Mouse (Mus musculus) layer of hippocampus, postnatal 25 days (tissue): Measurements from ENCODE around the gene Dlg2. TPM values are rescaled to one million over a fixed set of nuclear protein-coding genes. Genes with fewer than 3 reads are reported as not detected.

Experiments
- DNase-seq, 2 experiments: peaks; one replicate each; pipeline ENCODE4 v3.0.0; 2022; ENCODE audit warnings: mixed read lengths in 2 of 2, low spot score in 1 of 2; ENCODE audit errors: extremely low spot score in 1 of 2
- total RNA-seq, 2 experiments: library from RNA; stranded (reverse); gene quantifications; 2 replicates each; pipeline ENCODE4 v1.2.3; 2021

Gene Dlg2
- total RNA-seq, 2 experiments from 2014 or later = 264 to 282 TPM

DNA sequence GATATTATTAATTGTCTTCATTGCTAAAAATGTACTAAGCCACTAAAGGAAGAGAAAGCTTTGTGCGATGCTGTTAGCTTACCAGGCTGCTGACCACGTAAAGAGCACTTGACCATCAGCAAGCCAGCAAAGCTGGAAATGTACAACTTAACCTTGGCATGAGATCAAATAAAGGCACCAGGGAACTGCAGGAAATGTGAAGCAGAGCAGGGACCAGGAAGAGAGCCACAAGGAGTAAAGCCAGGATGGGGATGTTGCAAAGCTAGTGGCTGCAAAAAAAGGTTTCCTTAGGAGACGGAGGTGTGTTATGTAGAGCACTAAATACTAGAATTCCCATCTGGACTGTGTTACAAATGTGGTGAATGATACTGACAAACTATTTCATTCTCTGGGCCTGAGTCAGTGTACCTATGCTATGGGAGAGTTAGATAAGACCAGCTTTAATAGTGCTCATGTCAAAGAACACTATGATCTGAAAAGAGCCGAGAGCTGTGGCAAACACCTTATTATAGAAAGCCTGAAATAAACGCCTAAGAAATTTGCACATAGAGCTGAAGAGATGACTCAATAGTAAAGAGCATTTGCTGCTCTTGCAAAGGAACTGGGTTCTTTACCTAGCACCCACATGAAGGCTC lies 1638.9 kb downstream of the Dlg2 start:
- DNase-seq = no peak

DNA sequence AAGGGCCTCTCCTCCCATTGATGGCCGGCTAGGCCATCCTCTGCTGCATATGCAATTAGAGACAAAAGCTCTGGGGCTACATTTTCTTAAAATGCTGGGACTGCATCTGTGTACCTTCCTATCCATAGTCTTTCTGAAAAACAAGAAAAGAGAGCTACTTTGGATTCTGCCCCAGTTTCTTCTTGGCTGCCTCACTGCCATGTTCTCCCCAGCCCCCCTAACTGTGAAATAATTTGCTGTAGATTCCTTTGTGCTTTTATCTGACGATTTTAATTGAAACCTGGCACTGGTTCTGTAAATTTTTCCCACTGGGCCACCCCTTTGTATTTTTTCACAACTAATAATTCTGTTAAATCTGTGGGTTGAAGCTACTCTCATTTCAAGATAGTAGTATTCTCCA lies 1646.8 kb downstream of the Dlg2 start:
- no peak for DNase-seq

DNA sequence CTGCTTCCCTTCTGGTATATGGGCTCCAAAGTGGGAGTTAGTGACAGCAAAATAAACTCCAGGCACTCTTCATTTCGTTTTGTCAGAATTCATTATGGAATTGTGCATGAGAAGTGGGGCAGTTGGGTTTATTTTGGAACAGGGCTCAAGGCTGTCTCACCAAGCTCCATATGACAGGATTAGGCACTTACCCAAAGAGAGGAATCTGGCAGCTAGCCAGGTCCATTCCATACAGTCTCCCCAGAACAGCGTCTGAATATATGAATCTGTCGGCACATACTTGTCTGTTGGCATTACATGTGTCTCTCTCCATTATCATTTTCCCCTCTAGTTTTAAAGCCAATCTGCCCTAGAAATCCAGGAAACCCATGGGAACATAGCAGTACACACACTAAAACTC lies 1649.4 kb downstream of the Dlg2 start:
- DNase-seq = peak in 1 of 2 experiments; percentile 15

DNA sequence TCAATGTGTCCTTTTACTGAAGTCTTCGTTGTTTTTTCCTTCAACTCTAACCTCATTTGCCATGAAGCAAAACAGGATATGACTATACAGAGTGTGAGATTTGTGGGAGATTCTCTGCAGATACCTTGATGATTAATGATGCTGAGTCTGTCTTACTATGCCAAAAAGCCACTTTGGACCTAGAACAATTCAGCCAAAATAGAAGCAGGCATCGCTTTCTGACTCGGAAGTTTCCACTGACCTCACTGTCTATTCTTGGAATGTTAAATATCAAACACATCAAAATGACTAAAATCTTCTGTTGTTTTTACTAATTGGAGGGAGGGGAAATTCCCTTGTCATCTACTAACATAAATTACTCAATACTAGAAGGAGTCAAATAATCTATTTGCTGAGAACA lies 1657.8 kb downstream of the Dlg2 start:
- no peak for DNase-seq

DNA sequence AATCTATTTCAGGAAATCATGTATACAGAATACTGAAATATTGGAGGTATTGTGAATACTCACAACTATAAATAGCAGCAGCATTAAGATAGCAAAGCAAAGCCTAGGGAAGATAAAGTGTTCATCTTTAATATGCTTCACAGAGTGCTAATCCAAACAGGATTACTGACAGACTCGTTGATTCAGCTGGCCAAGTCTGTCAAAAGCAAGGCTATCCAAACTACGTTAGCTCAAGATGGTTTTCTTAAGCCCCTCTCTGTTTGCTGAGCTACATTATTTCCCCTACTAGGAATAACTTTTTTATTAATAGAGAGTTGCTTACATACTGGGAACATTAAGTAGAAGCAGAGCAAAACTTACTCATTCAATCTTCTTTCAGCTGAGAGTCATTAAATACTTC lies 1659.2 kb downstream of the Dlg2 start:
- no peak for DNase-seq

DNA sequence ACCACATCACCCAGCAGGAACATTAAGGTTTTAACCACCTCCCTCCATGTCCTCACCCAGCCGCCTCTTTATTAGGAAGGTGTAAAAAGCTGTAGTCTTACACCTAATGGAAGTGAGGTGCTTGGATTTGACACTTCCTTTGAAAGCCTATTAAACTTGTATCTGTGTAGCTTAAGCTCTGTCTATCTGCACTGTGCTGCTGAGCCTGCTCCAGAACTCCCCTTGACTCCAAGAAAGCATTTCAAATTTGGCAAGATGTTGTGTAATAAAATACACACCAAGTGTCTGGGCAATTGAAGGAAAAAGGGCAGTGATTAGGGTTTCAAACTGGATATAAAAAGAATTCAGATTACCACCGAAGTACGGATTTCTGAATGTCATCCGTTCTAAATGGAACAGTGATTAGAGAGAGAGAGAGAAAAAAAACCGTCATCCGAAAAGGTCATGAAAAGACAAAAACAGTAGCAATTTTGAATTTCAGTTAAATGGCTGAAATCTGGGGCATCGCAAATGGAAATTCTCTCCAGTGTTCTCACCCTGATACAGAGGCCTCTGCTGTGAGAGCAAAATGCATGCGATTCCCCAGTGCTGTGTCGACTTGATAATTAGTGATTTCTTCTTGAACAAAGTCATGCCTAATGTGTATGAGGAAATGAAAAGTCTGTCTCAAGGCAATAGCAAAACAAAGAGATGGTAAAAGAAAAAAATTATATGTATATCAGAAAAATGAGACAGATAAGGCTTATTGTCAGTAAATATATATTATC lies 1663.8 kb downstream of the Dlg2 start:
- DNase-seq = no peak

DNA sequence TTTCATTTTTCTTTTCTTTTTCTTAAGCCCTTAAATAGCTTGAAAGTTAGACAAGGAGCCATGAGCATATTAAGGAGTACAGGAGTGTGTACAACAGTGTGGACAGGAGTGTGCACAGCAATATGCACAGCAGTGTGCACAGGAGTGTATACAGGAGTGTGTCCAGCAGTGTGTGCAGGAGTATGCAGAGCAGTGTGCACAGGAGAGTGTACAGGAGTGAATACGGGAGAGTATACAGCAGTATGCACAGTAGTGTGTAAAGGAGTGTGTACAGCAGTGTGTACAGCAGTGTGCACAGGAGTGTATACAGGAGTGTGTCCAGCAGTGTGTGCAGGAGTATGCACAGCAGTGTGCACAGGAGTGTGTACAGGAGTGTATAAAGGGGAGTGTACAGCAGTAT lies 1671.0 kb downstream of the Dlg2 start:
- DNase-seq = no peak

DNA sequence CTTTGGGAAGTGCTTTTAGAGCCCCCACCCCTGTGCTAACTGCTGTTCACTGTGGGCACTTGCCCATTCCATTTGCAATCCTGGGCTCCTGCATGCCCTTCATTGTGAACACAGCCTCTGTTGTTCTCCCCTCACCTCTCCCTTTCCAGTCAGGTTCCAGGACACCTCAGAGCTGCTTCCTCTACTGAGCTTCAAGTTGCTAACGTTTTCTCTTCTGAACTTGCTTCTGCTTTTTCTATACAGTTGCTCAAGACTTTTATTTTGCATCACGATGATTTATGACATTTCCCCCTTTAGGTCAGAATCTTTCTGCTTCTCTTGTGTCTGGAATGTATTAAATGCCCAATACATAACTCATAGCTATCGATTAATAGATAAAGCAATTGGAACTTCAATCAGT lies 1674.3 kb downstream of the Dlg2 start:
- no peak for DNase-seq

DNA sequence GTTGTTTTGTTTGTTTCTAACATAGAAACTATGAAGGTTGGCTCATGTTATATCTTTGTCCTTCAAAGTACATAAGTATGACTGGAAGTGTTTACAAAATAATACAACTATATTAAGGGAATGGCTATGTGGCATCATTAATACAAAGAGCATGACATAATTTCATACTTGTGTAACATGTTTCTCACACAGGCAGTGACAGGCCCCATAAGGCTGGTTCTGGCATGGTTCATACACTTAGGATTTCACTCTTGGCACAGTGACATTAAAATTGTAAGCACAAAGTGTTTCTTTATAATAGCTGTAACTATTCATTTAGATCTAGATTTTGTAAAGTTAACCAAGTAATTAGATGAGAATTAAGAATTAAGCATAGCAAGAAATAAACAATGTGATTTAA lies 1678.1 kb downstream of the Dlg2 start:
- DNase-seq = no peak

DNA sequence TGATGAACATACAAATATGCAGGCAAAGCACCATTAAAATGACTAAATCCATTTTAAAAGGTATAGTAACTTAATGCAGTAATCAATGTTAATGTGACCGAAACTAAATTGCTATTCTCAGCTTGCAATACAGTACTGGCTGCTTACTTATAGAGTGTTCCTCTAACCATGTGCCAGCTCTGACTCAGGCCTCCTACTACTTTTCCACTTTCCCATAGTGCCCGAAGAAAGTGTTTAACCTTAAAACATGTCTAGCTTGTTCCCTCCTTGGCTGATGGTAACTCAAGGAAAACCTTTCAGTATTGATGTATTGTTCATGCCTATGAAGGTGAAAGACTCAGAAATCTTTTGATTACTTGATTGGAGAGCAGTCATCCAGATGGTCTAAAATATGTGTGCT lies 1686.7 kb downstream of the Dlg2 start:
- DNase-seq = no peak

DNA sequence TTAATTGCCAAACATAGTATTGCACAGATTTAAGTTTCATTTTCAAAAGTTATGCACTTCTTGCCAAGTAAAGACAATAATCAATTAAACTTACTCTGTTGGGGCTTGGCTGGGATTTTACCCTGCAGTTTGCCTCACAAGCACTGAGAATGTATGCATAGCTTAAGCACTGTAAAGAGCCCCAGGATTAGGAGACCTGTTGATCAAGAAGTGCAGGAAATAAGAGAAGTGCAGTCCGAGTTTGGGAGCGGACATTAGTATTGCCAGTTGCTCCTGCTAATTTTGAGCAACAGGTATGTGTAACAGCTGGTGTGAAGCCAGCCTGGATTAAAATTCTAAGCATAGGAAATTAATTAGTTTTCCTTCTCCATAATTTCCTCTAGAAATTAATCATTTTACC lies 1687.8 kb downstream of the Dlg2 start:
- no peak for DNase-seq

DNA sequence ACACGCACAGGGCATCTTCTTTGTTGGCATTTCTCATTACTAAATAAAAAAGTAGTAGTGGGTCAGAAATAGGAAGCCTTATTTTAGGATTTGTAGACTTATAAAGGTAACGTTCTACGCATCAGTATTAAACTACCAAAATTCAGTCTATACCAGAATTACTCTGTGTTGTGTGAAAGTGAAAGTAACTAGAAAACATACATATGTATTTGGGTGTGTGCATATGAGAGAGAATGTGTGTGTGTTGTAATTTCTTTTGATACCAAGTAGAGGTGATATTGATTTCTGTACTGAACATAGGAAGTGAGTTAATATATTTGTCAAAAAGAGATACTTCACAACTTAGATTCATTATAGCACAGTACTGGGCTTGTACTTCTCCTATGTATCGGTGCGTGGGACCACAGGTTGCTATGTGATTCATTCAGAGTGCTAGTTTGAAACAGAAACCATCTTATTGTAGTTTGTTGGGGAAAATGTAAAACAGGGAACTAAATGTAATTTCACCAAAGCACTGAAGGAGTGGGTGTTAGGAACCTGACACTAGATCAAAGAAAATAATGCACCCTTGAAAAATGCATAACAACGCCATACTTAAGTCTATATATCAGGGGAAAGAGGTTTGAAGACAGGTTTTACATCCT lies 1688.5 kb downstream of the Dlg2 start:
- DNase-seq = no peak

DNA sequence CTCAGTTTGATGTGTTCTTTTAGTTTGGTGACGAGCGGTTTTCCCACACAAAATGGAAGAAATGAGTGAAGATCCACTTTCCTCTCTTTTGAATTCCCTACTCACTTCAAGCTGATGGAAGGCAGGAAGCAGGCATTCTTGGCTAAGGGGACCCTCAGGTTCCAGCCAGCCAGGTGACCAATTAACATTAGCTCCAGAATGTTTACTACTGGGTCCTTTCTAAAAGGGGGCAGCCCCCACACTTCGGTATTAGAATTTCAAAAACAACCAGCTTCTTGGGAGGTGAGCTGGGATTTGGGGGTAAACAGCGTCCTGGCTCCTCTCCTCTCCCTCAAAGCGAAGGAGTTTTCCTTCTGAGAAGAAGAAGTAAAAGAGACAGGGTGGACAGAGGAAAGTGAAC lies 1703.6 kb downstream of the Dlg2 start:
- no peak for DNase-seq

DNA sequence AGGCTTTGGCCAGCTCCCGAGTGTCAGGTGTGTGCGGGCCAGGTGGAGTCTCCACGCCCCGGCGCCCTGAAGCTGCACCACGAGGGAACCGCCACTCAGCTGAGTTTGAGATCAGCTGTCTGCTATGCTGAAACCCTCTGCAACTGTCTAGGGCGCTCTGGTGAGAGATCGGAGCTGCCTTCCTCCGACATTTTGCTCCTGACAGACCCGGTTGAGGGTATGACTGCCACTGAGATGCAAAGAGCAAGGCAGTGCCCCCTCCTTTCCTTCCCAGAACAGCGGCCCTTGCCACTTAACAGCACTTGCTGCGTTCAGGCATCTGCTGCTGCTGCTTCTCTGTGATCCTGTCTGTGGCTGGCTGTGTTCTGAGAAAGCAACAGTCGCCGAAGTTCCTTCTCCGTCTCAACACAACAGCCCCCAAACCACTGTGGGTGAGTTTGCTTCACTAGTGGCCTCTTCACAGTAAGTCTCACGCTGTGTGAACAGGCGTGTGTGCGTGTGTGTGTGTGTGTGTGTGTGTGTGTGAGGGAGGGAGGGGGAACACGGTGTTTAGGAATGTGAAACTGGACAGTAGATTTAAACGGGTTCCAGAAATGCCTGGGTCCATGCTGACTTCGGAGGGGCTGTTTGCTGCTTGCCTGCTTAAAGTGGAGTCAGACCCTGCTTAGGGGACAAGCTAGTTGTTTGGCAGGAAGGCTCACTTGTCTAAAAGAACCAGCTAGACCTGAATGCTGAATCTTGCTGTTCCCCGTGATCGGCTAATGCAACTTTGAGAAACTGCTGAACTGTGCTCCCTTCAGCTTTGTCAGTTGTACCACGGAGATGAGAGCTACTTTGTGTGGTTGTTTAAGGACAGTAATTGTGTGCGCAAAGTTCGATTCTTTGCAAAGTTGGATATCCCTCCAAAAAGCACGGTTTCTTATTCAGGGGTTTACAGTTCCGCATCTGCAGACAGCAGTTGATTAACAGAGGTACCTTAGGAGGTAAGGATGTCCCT lies 1704.4 kb downstream of the Dlg2 start:
- DNase-seq = peak in 1 of 2 experiments; percentile 11

DNA sequence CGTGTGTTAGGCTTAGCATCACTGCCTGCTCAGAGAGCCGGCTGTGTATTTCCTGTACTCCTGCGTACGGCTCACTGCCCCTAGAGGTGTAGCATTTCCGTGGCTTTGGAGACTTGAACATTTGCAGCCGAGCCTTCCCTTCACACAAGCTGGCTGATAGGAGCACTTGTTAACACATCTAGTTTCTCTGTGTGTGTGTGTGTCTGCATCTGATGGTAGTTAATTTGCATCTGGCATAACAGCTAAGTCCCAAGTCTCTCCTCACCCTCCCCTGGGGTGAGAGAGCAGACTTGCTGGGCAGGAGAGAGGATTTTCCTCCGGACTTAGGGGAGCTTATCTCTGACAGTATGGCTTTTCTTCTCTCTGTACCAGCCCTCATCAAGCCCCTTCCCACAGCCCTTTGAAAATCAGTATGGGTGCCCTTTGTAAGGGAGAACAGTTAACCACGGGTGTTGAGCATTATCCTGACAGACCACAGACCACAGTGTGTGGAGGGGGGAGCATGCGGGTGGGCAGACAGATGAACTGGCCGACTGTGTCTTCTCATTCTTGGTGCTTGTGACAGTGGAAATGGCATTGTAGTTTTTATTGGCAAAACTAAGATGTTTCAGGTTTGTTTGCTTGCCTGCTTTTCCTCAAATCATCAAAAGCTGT lies 1705.6 kb downstream of the Dlg2 start:
- no peak for DNase-seq

DNA sequence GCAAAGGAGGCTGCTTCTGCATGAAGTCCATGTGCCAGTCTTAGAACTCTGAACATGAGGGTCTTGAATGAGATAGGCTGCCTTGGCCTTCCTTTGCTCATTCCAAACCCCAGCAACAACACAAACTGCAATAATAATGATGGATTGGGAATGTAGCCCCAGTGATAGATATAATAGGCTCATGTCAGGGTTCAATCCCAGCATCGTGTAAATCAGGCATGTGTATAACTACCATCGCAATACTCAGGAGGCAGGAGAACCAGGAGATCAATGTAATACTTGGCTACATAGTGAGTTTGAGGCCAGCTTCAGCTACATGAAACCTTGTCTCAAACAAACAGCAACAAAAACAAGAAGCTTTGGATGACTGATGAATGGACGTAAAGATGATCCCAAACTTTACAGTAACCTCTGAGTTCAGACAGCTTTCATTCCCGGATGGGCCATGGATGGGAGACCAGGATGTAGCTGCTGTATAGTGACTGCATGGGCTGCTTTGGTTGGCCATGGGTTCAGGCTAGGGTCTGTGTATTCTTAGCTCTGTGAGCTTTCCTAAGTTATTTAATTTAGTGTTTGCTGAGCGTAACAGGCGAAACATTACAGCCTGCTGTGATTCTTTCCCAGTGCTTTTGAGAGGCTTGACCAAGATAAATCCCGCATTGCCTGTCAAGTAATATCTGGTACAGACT lies 1708.0 kb downstream of the Dlg2 start:
- no peak for DNase-seq

DNA sequence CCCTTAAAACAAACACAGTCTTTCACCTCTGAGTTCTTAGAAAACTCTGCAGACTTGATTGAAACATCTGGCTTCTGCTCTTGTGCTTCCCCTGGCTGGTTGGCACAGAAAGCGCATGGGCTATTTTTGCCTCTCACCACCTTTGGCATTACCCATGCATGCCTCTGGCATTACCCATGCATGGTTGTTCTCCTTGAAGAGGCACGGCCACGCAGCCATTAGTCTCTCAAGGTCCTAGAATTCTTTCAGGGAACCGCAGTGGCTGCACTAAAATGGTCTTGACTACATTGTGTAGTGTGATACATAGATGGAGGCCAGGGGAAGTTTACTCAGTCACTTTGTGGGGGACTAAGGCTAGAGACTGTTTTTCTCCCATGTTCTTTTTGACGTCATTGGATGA lies 1709.9 kb downstream of the Dlg2 start:
- no peak for DNase-seq

DNA sequence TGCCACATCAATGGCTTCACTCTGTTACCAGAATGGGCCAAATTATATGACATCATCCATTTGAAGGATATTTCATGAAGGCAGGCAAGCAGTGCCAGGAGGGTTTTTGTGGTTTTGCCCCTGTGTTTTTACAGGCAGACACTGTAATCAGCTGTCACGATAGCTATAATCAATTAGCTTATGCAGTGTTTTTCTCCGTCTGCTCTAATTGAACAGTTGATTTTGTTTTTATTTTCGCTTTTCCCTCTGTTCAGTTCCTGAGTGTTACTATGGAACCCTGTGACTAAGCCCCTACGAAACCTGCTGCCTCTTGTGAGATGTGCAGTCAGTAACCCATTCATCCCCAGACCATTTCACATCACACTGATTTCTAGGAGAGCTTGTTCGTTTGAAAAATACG lies 1712.7 kb downstream of the Dlg2 start:
- no peak for DNase-seq

DNA sequence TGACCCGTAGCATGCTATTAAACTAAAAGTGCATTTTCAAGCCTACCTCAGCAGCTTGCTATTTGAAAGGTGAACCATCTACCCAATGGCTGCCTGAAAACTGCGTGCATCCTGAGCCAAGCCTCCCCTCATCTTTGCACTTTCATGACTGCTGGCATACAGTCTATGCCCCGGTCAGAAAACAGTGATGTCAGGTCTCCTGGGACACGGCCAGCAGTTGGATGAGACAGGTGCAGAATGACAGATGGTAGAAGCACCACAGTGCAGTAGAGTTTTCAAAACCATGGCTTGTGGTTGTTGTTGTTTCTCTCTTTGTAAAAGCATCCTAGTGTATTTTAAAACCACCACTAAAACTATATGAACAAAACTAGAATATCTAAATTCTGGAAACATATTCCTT lies 1719.5 kb downstream of the Dlg2 start:
- no peak for DNase-seq

DNA sequence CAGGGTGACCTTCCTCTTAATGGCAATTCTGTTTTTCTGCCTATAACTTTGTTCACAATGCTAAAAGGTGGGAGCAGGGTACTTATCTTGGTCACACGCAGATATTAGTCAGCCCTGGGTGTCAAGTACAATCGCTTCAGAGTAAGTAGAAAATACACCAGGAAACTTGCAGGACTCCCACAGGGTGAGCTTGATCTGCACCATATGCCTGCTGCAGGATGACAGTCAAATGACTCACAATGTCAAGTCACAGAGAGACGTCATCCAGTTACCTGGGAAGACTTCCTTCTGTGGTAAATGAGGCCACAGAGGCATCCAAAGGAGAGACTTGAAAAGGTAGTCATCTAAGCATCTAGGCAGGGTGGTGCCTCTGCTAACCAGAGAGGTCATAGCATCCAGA lies 1721.1 kb downstream of the Dlg2 start:
- no peak for DNase-seq
